Mouse (Mus musculus): ENCODE results near the gene Zrsr2. TPM values are rescaled to one million over a fixed set of nuclear protein-coding genes. Genes with fewer than 3 reads are reported as not detected.
A peak's percentile ranks its signal among the peaks of the same experiment; 100 is the strongest.

Zrsr2 gene
- polyA plus RNA-seq, 1 experiment from 2014 or later, result 45.8 TPM

- Histone ChIP-seq H3K9ac (replicated peaks; ENCODE audit: low read length) (peak overlapping the region; percentile 76; the same call in 1 of the 2 replicates), H3K4me2 (ENCODE audit: low read length) (peak overlapping the region; percentile 55), H3K4me3 (replicated peaks; ENCODE audit: low read depth, low read length) (peak overlapping the region; percentile 60), H3K27me3 (ENCODE audit: control insufficient read depth, insufficient read depth, low read length) (no peaks in the 10 kb centered on the region), H3K4me1 (ENCODE audit: control insufficient read depth, insufficient read depth, low read length) (no peaks in the 10 kb centered on the region), H3K36me3 (ENCODE audit: control insufficient read depth, insufficient read depth, low read length) (peaks cover 20% of the 10 kb centered on the region; the same call in 1 of the 2 replicates), H3K9me3 (ENCODE audit: control insufficient read depth, low read length) (no peaks in the 10 kb centered on the region), H3K27ac (replicated peaks; ENCODE audit: low read depth, low read length) (no peak overlapping the region)
- DNase-seq (no peak), ATAC-seq (ENCODE audit: low FRiP score, low TSS enrichment) (no peak)
- WGBS, result 41% methylated on average over 12 of the region's 12 CpGs
Measured at GRCm38 (mm10) chrX:163957381-163957780, 1.1 kb downstream of the Zrsr2 start.

DNA sequence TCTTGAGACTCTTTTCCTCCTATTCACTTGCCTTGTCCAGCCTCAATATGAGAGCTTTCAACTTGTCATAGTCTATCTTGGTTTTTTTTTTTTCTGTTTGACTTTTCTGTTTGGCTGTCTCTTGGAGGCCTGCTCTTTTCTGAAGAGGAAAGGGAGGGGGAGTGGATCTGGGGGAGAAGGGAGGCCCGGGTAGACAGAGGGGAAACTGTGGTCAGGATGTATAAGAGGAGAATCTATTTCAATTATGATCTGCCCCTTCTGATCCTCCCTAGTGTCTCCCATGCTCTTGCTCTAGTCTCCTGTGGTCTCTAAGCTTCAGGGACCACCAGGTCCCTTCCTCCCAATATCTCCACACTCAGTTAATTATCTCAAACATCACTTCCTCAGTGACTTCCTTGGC is 6.8 kb downstream of the Zrsr2 start:
- no peaks in the 10 kb centered on the region for H3K27me3 ChIP-seq (ENCODE audit: control insufficient read depth, insufficient read depth, low read length)
- H3K4me2 ChIP-seq (ENCODE audit: low read length), result no peak overlapping the region
- no peaks in the 10 kb centered on the region for H3K4me1 ChIP-seq (ENCODE audit: control insufficient read depth, insufficient read depth, low read length)
- H3K9ac ChIP-seq (replicated peaks; ENCODE audit: low read length), result no peak overlapping the region
- H3K4me3 ChIP-seq (replicated peaks; ENCODE audit: low read depth, low read length), result no peak overlapping the region
- peaks cover 40% of the 10 kb centered on the region; the same call in 1 of the 2 replicates for H3K36me3 ChIP-seq (ENCODE audit: control insufficient read depth, insufficient read depth, low read length)
- DNase-seq (no peak), ATAC-seq (ENCODE audit: low FRiP score, low TSS enrichment) (no peak)
- H3K9me3 ChIP-seq (ENCODE audit: control insufficient read depth, low read length), result no peaks in the 10 kb centered on the region
- whole genome bisulfite sequencing, result 71% methylated on average over 1 of the region's 1 CpGs
- H3K27ac ChIP-seq (replicated peaks; ENCODE audit: low read depth, low read length), result no peak overlapping the region

- Histone ChIP-seq H3K4me2 (ENCODE audit: low read length) (no peak overlapping the region), H3K4me3 (replicated peaks; ENCODE audit: low read depth, low read length) (no peak overlapping the region), H3K27ac (replicated peaks; ENCODE audit: low read depth, low read length) (no peak overlapping the region), H3K27me3 (ENCODE audit: control insufficient read depth, insufficient read depth, low read length) (no peaks in the 10 kb centered on the region), H3K9ac (replicated peaks; ENCODE audit: low read length) (no peak overlapping the region), H3K9me3 (ENCODE audit: control insufficient read depth, low read length) (no peaks in the 10 kb centered on the region), H3K4me1 (ENCODE audit: control insufficient read depth, insufficient read depth, low read length) (no peaks in the 10 kb centered on the region), H3K36me3 (ENCODE audit: control insufficient read depth, insufficient read depth, low read length) (peaks cover 14% of the 10 kb centered on the region; the same call in 1 of the 2 replicates)
- ATAC-seq (ENCODE audit: low FRiP score, low TSS enrichment), result no peak
- no peak for DNase-seq
- 92% methylated on average over 3 of the region's 3 CpGs for WGBS
Measured at GRCm38 (mm10) chrX:163944381-163944780, 14.1 kb downstream of the Zrsr2 start.

GRCm38 (mm10) chrX:163938587-163938986 is 19.9 kb downstream of the Zrsr2 start:
- DNase-seq (no peak), ATAC-seq (ENCODE audit: low FRiP score, low TSS enrichment) (no peak)
- Histone ChIP-seq H3K4me3 (replicated peaks; ENCODE audit: low read depth, low read length) (no peak overlapping the region), H3K36me3 (ENCODE audit: control insufficient read depth, insufficient read depth, low read length) (peaks cover 6% of the 10 kb centered on the region; the same call in 1 of the 2 replicates), H3K4me2 (ENCODE audit: low read length) (no peak overlapping the region), H3K9ac (replicated peaks; ENCODE audit: low read length) (no peak overlapping the region), H3K9me3 (ENCODE audit: control insufficient read depth, low read length) (no peaks in the 10 kb centered on the region), H3K4me1 (ENCODE audit: control insufficient read depth, insufficient read depth, low read length) (no peaks in the 10 kb centered on the region), H3K27ac (replicated peaks; ENCODE audit: low read depth, low read length) (no peak overlapping the region), H3K27me3 (ENCODE audit: control insufficient read depth, insufficient read depth, low read length) (no peaks in the 10 kb centered on the region)
- 92% methylated on average over 6 of the region's 6 CpGs for WGBS

DNA sequence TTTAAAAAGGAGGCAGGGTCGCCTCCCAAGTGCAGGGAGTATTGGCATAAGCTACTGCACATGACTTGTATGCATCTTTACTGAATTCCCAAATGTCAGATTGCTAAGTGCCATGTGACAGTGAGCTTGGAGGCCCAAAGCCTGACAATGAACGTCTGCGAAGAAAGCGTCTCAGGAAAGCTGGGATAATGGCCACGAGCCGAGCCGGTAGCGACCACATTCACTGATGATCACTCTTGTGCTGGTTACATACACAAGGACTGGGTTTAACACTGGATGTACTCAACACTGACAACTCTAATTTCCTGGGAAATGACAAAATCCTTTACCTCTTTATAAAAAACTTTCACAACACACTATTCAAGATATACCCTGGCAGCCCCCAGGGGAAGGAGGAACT is 23.7 kb downstream of the Zrsr2 start:
- peaks cover 6% of the 10 kb centered on the region; the same call in 1 of the 2 replicates for H3K36me3 ChIP-seq (ENCODE audit: control insufficient read depth, insufficient read depth, low read length)

GRCm38 (mm10) chrX:163929550-163929949 is 28.9 kb downstream of the Zrsr2 start:
- Histone ChIP-seq H3K9ac (replicated peaks; ENCODE audit: low read length) (no peak overlapping the region), H3K27me3 (ENCODE audit: control insufficient read depth, insufficient read depth, low read length) (no peaks in the 10 kb centered on the region), H3K4me2 (ENCODE audit: low read length) (no peak overlapping the region), H3K36me3 (ENCODE audit: control insufficient read depth, insufficient read depth, low read length) (no peaks in the 10 kb centered on the region), H3K4me1 (ENCODE audit: control insufficient read depth, insufficient read depth, low read length) (no peaks in the 10 kb centered on the region), H3K9me3 (ENCODE audit: control insufficient read depth, low read length) (no peaks in the 10 kb centered on the region), H3K4me3 (replicated peaks; ENCODE audit: low read depth, low read length) (no peak overlapping the region), H3K27ac (replicated peaks; ENCODE audit: low read depth, low read length) (no peak overlapping the region)
- ATAC-seq (ENCODE audit: low FRiP score, low TSS enrichment) (no peak), DNase-seq (no peak)

More for the DNA sequence above, 23.7 kb downstream of the Zrsr2 start:
- H3K9me3 ChIP-seq (ENCODE audit: control insufficient read depth, low read length), result no peaks in the 10 kb centered on the region
- H3K27ac ChIP-seq (replicated peaks; ENCODE audit: low read depth, low read length), result no peak overlapping the region
- no peaks in the 10 kb centered on the region for H3K4me1 ChIP-seq (ENCODE audit: control insufficient read depth, insufficient read depth, low read length)
- ATAC-seq (ENCODE audit: low FRiP score, low TSS enrichment) (no peak), DNase-seq (no peak)
- no peak overlapping the region for H3K4me2 ChIP-seq (ENCODE audit: low read length)
- 85% methylated on average over 8 of the region's 8 CpGs for WGBS
- no peak overlapping the region for H3K9ac ChIP-seq (replicated peaks; ENCODE audit: low read length)
- no peak overlapping the region for H3K4me3 ChIP-seq (replicated peaks; ENCODE audit: low read depth, low read length)
- H3K27me3 ChIP-seq (ENCODE audit: control insufficient read depth, insufficient read depth, low read length), result no peaks in the 10 kb centered on the region

- Histone ChIP-seq H3K9me3 (ENCODE audit: control insufficient read depth, low read length) (no peaks in the 10 kb centered on the region), H3K9ac (replicated peaks; ENCODE audit: low read length) (no peak overlapping the region), H3K4me2 (ENCODE audit: low read length) (no peak overlapping the region), H3K27ac (replicated peaks; ENCODE audit: low read depth, low read length) (no peak overlapping the region), H3K27me3 (ENCODE audit: control insufficient read depth, insufficient read depth, low read length) (no peaks in the 10 kb centered on the region), H3K36me3 (ENCODE audit: control insufficient read depth, insufficient read depth, low read length) (peaks cover 7% of the 10 kb centered on the region; the same call in 1 of the 2 replicates), H3K4me3 (replicated peaks; ENCODE audit: low read depth, low read length) (no peak overlapping the region), H3K4me1 (ENCODE audit: control insufficient read depth, insufficient read depth, low read length) (no peaks in the 10 kb centered on the region)
- DNase-seq (peak; percentile 61), ATAC-seq (ENCODE audit: low FRiP score, low TSS enrichment) (no peak)
Measured at GRCm38 (mm10) chrX:163912791-163913190, 45.7 kb downstream of the Zrsr2 start.

DNA sequence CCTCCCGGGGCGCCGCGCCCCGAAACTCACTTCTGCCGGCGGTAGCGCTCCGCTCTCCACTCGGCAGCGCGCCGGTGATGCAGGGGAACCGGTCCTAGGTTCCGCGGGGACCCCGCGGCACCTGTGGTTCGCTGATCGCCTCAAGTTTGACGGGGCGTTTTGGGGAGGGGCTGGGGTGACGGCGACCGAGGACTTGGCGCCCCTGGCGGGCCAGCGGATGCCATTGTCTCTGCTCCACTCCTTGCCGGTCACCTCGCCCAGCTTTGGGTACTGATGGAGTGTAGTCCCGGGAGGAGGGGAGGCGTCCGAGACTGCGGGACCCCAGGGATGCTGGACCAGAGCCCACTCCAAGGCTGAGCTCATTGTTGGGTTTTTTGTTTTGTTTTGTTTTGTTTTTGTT is 49.1 kb downstream of the Zrsr2 start:
- Histone ChIP-seq H3K36me3 (ENCODE audit: control insufficient read depth, insufficient read depth, low read length) (peaks cover 6% of the 10 kb centered on the region; the same call in 1 of the 2 replicates), H3K9me3 (ENCODE audit: control insufficient read depth, low read length) (no peaks in the 10 kb centered on the region), H3K4me3 (replicated peaks; ENCODE audit: low read depth, low read length) (peak overlapping the region; percentile 58), H3K27ac (replicated peaks; ENCODE audit: low read depth, low read length) (peak overlapping the region; percentile 86), H3K4me1 (ENCODE audit: control insufficient read depth, insufficient read depth, low read length) (no peaks in the 10 kb centered on the region), H3K27me3 (ENCODE audit: control insufficient read depth, insufficient read depth, low read length) (no peaks in the 10 kb centered on the region), H3K4me2 (ENCODE audit: low read length) (peak overlapping the region; percentile 54), H3K9ac (replicated peaks; ENCODE audit: low read length) (peak overlapping the region; percentile 64)
- DNase-seq (peak; percentile 60), ATAC-seq (ENCODE audit: low FRiP score, low TSS enrichment) (peak; percentile 61)
- WGBS, result 15% methylated on average over 34 of the region's 34 CpGs

- peak within 1 kb of the TSS; percentile 57 for H3K4me2 ChIP-seq (ENCODE audit: low read length)
- no peaks in the 10 kb centered on the region for H3K9me3 ChIP-seq (ENCODE audit: control insufficient read depth, low read length)
- peak; percentile 95 for DNase-seq
- 25% methylated on average over 80 of the region's 80 CpGs for WGBS
- no peaks in the 10 kb centered on the region for H3K27me3 ChIP-seq (ENCODE audit: control insufficient read depth, insufficient read depth, low read length)
- peak within 1 kb of the TSS; percentile 64 for H3K9ac ChIP-seq (replicated peaks; ENCODE audit: low read length)
- peak within 1 kb of the TSS; percentile 58 for H3K4me3 ChIP-seq (replicated peaks; ENCODE audit: low read depth, low read length)
- peak within 1 kb of the TSS; percentile 86 for H3K27ac ChIP-seq (replicated peaks; ENCODE audit: low read depth, low read length)
- no peaks in the 10 kb centered on the region for H3K4me1 ChIP-seq (ENCODE audit: control insufficient read depth, insufficient read depth, low read length)
- no peaks in the 10 kb centered on the region for H3K36me3 ChIP-seq (ENCODE audit: control insufficient read depth, insufficient read depth, low read length)
- ATAC-seq (ENCODE audit: low FRiP score, low TSS enrichment), result peak; percentile 99
Measured at GRCm38 (mm10) chrX:163908337-163909250, 49.9 kb downstream of the Zrsr2 start, which contains the start of gene Ap1s2. TSS of gene Ap1s2 (plus strand) at chrX:163909017.
